Mouse (Mus musculus) CD4-positive, CD25-positive, alpha-beta regulatory T cell, adult 2 months (primary cell): ENCODE data around the gene Cnr2.

ENCODE experiments used
- DNase-seq: peaks from one replicate; pipeline ENCODE4 v3.0.0-alpha.2; 2012; ENCODE audit warnings: low read depth, low spot score

Gene Cnr2

DNA sequence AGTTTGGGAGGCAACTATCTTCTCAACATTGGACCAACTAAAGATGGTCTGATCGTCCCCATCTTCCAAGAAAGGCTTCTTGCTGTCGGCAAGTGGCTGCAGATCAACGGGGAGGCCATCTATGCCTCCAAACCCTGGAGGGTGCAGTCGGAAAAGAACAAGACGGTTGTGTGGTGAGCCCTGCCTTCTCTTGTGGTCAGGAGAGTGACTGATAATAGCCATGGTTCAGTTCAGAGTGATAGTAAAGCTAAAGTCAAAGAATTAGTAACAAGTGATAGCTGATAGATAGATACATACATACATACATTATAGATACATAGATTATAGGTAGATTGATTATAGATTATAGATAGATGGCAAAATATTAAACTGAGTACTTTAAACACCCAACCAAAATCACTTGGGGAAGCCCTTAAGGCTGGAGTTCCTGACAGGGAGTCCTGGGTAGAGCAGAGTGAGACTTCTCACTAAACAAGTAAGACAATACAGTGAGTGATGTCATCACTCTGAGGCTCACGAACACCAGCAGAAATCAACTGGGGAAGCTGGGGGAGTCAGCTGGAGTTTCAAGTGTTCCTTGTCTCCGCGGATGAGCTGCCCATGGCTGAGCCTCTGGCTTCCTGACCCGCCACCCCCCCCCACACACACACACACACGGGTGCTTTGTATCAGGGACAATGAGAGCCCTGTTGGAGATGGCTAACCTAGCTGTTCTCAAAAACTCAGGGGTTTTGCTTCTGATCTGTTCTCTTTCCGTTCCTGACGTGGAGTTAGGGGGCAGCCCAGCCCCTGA lies 39.7 kb downstream of the Cnr2 start:
- DNase-seq = no peak

DNA sequence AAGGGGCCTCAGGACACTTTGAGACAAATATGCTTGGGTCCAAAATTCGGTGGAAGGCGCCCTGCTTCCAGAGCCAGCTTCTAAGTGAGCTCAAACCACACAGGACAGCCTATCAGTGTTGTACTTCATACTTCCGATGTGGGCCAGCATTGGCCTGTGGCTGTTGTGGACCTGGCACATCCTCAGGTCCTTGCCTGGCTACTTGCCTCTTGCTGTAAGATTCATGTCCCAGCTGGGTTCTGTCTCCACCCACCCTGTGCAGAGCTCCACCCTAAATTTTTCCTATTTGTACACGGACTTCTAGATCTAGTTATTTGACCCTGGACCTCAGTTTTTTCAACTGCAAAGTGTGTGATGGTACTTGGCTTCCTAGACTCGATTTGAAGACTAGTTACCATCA lies 40.3 kb downstream of the Cnr2 start:
- DNase-seq = no peak

DNA sequence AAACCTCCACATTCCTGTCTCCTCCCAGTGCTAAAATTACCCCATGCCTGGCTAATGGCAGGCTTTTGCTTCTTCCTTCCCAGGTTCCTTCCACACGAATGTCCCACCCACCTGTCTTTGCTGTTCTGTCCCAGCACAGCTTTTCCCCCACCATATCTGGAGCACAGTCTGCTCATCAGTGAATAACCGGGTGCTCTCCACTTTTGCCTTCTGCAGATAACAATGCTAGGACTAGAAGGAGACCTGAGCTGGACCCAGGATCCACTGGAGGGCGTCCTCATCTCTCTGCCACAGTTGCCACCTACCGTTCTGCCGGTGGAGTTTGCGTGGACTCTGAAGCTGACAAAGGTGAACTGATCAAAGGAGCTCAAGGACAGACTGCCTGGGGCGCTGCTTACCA lies 43.7 kb downstream of the Cnr2 start:
- no peak for DNase-seq

DNA sequence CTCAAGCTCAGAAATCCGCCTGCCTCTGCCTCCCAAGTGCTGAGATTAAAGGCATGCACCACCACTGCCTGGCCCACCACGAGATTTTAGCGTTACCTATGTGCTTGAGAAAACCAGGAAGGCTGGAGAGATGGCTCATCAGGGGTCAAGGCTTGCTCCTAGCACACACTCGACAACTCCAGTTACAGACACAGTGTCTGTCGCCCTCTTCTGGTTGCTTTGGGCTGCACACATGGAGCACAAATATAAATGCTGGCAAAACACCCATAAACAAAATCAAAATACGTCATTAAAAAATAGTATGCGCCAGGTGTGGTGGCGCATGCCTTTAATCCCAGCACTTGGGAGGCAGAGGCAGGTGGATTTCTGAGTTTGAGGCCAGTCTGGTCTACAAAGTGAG lies 45.8 kb downstream of the Cnr2 start:
- DNase-seq = peak; percentile 63

- DNase-seq = no peak
Observed at GRCm38 (mm10) chr4:135942193-135942592, 47.0 kb downstream of the Cnr2 start.

- no peak for DNase-seq
Observed at GRCm38 (mm10) chr4:135943389-135943788, 48.2 kb downstream of the Cnr2 start.

DNA sequence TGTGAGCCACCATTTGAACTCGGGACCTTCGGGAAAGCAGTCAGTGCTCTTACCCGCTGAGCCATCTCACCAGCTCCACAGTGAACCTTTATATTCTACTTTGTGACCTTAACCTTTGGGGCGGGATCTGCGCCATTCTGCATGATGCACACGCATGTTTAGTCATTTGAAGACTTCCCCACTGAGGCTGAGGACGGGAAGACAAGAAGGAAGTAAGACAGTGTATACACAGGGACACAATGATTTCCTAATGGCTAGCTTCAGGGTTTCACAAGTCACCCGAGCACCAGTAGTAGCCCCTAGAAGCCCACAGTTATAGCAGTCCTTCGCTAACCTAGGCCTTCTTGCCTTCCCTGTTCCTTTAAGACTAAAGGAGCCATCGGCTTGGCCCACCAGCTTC lies 50.5 kb downstream of the Cnr2 start:
- no peak for DNase-seq

GRCm38 (mm10) chr4:135946278-135946658 lies 51.1 kb downstream of the Cnr2 start, which contains the start of gene Hmgcl:
Hmgcl (plus strand) TSS chr4:135946448.
- peak; percentile 95 for DNase-seq

DNA sequence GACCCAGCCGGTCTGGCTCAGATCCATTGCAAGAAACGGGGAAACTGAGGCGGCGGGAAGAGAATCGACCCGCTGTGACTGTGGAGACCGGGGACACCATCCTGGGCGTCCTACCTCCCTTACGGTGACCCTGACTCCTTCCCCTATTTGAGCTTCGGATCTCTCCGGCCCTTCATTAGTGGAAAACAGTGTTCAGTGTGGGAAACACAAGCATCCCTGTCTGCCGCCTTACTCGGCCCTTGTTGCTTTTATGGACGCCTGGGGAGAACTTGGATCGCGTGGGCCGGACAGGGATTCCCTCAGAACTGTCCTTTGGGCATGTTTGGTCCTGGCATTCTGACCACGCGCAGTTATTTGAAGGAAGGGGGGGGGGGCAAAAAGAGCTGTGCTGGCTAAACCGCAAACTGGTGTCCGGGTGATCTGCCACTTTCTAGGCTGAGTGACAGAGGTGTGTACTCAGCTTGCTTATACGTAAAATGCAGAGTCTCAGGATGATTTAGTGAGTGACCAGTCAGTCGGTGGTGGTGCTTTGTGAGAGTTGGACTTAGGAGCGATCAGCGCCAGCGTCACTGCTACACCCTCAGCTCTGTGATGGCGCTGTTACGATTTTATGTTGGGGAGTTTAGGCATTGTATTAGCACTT lies 51.6 kb downstream of the Cnr2 start:
- peak; percentile 32 for DNase-seq

- no peak for DNase-seq
Observed at GRCm38 (mm10) chr4:135948142-135948541, 52.9 kb downstream of the Cnr2 start.

DNA sequence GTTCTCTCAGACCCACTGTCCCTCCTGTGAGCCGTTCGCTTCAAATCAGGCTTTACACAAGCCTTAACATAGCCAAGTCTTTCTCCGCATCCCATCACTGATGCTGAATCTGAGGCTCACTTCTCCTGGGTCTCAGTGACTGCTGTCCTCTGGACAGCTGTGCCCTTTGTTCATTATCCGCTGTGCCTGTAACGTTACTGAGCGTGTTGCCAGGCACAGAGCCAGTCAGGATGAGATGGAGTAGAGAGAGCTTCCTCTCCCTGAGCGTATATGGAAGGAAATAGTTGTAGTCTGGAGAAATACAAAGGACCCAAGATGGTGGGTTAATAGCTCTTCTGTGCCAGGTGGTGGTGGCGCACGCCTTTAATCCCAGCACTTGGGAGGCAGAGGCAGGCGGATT lies 54.3 kb downstream of the Cnr2 start:
- no peak for DNase-seq

DNA sequence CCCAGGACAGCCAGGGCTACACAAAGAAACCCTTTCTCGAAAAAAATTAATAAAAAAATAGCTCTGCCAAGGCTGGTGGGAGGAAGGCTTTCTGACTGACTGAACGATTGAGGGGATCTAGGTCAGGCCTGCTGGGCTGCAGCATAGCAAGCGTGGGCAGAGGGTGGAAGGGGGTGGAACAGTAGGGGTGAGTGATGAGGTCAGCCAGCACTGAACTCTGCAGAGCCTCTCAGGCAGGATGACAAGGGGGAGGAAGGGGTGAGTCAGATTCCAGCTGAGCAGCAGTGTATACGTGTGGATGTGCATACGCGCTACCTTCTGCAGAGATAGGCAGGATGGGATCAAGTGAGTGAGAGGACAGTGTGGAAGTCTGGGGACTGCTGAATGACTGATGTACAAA lies 54.7 kb downstream of the Cnr2 start:
- no peak for DNase-seq

GRCm38 (mm10) chr4:135950365-135950764 lies 55.2 kb downstream of the Cnr2 start:
- DNase-seq = no peak

DNA sequence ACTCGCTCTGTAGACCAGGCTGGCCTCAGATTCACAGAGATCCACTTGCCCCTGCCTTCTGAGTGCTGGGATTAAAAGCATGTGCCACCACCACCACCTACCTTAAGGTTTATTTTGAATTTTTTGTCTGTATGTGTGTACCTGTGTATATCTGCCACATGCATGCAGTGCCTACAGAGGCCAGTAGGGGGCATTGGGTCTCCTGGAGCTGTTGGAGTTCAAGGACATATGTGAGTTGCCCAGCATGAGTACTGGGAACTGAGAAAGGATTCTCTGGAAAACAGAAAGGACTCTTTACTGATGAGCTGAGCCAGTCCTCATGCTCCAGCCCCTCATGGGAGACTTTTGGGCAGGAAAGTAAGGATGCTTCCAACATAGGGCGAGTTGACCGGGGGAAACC lies 56.3 kb downstream of the Cnr2 start:
- DNase-seq = peak; percentile 59

- DNase-seq = no peak
Observed at GRCm38 (mm10) chr4:135953179-135953578, 58.0 kb downstream of the Cnr2 start.

DNA sequence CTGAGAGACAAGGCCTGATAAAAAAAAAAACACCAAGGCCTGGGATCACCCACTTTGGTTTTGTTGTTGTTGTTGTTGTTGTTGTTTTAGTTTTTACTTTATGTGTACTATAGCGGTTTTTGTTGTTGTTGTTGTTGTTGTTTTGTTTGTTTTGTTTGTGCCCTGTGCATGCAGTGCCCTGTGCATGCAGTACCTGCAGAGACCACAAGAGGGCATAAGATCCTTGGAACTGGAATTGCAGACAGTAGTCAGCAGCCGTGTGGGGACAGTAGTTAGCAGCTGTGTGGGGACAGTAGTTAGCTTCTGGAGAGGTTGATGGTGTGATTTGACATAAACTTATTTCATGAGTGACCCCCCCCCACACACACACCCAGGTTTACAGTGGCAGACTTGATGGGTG lies 59.0 kb downstream of the Cnr2 start:
- peak; percentile 89 for DNase-seq

- no peak for DNase-seq
Observed at GRCm38 (mm10) chr4:135955886-135956285, 60.7 kb downstream of the Cnr2 start.

- no peak for DNase-seq
Observed at GRCm38 (mm10) chr4:135958354-135958753, 63.2 kb downstream of the Cnr2 start.

GRCm38 (mm10) chr4:135960717-135961116 lies 65.5 kb downstream of the Cnr2 start:
- peak; percentile 93 for DNase-seq

GRCm38 (mm10) chr4:135961709-135962108 lies 66.5 kb downstream of the Cnr2 start:
- no peak for DNase-seq

DNA sequence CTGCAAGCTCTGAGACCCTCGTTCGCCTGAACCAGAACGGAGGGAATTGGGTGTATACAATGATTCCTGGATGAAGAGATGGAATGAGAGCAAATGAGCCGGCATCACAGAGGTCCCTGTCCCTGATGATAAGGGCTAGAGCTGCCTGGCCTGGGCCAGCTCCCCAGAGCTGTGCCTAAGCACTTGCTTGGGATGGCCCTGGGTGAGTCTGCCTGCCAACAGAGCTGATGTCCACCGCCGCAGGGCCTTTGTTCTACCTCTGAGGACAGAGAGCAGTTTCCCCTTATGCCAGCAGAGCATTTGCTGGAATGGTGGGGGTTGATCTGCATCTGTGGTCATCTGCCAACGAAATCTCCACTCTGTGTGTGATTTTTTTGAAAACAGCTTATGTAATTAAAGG lies 67.0 kb downstream of the Cnr2 start:
- DNase-seq = no peak

DNA sequence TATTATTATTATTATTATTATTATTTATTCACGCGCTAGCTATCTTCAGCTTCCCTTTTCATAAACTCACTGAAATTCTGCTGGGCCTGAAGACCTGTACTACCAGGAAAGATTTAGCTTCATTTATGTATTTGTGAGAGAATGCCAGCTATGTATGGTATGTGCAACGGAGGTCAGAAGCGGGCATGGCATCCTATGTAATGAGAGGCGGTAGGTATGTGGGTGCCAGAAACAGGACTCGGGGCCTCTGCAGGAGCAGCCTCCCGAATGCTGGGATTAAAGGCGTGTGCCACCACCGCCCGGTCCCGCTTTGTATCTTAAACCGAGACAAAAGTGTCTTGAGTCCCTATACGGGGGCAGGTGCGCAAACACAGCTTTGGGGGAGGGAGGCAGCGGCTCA lies 67.8 kb downstream of the Cnr2 start:
- DNase-seq = no peak

GRCm38 (mm10) chr4:135963457-135964193 lies 68.4 kb downstream of the Cnr2 start, which contains the start of gene Gale:
Gale (plus strand) TSS chr4:135963727.
- peak; percentile 98 for DNase-seq
